Mouse (Mus musculus) frontal cortex, postnatal 25 days (tissue): Measurements from ENCODE around the gene Ltb4r2.

Experiments used
- DNase-seq, 2 experiments: peaks; one replicate each; pipeline ENCODE4 v3.0.0; 2022; ENCODE audit warnings: low spot score in 2 of 2

Gene Ltb4r2

GRCm38 (mm10) chr14:55737086-55737687 is 24.0 kb upstream of the Ltb4r2 start:
- no peak for DNase-seq

GRCm38 (mm10) chr14:55743711-55744110 is 17.5 kb upstream of the Ltb4r2 start:
- DNase-seq, result peak; percentile 85 to 89

GRCm38 (mm10) chr14:55745180-55745860 is 15.9 kb upstream of the Ltb4r2 start, which contains the start of the genes Dhrs1 and Nop9:
Gene Dhrs1 (minus strand): TSS chr14:55745690.
Gene Nop9 (plus strand): TSS chr14:55745693.
- DNase-seq, result peak; percentile 58 to 73

- no peak for DNase-seq
These were observed 15.4 kb upstream of the Ltb4r2 start for GRCm38 (mm10) chr14:55745861-55746237.

GRCm38 (mm10) chr14:55747051-55747847 is 14.0 kb upstream of the Ltb4r2 start:
- DNase-seq, result no peak

GRCm38 (mm10) chr14:55757566-55757965 is 3.7 kb upstream of the Ltb4r2 start:
- DNase-seq, result no peak

GRCm38 (mm10) chr14:55758363-55758784 is 2.9 kb upstream of the Ltb4r2 start, which contains the start of gene Cideb:
Gene Cideb (minus strand): TSS chr14:55758458.
- DNase-seq, result no peak

GRCm38 (mm10) chr14:55760156-55760555 is 1.1 kb upstream of the Ltb4r2 start:
- peak; percentile 85 to 86 for DNase-seq

GRCm38 (mm10) chr14:55762001-55762821 is 983 bp downstream of the Ltb4r2 start:
- DNase-seq, result no peak

- DNase-seq, result no peak
These were observed 1.9 kb downstream of the Ltb4r2 start for GRCm38 (mm10) chr14:55763166-55763565.

GRCm38 (mm10) chr14:55765696-55766095 is 4.5 kb downstream of the Ltb4r2 start, which contains the start of gene Ltb4r1:
Gene Ltb4r1 (plus strand): TSS chr14:55765962.
- DNase-seq, result no peak

GRCm38 (mm10) chr14:55767519-55768414 is 6.5 kb downstream of the Ltb4r2 start:
- no peak for DNase-seq

GRCm38 (mm10) chr14:55768555-55768954 is 7.3 kb downstream of the Ltb4r2 start:
- DNase-seq, result no peak

GRCm38 (mm10) chr14:55769087-55769703 is 8.0 kb downstream of the Ltb4r2 start:
- DNase-seq, result no peak

- DNase-seq, result no peak
These were observed 15.5 kb downstream of the Ltb4r2 start for GRCm38 (mm10) chr14:55776711-55777110.

- DNase-seq, result no peak
These were observed 15.9 kb downstream of the Ltb4r2 start for GRCm38 (mm10) chr14:55777176-55777575.

- no peak for DNase-seq
These were observed 16.6 kb downstream of the Ltb4r2 start for GRCm38 (mm10) chr14:55777806-55778205.

- DNase-seq, result peak in 1 of 2 experiments; percentile 3
These were observed 17.5 kb downstream of the Ltb4r2 start for GRCm38 (mm10) chr14:55778686-55779085.

- DNase-seq, result peak in 1 of 2 experiments; percentile 3
These were observed 18.4 kb downstream of the Ltb4r2 start for GRCm38 (mm10) chr14:55779656-55780055.

GRCm38 (mm10) chr14:55780736-55781135 is 19.5 kb downstream of the Ltb4r2 start:
- no peak for DNase-seq
